Mouse (Mus musculus) bone marrow macrophage, adult 2 months (primary cell): ENCODE results near the gene Wdr82. TPM values are rescaled to one million over a fixed set of nuclear protein-coding genes. Genes with fewer than 3 reads are reported as not detected.

ENCODE experiments used
- H3K27ac ChIP-seq: 2 replicates; pipeline ENCODE4 v1.5.1; 2012; ENCODE audit warnings: low read depth, low read length; ENCODE audit not compliant: insufficient read depth
- H3K4me1 ChIP-seq: 2 replicates; pipeline ENCODE4 v1.6.1; 2012; ENCODE audit warnings: low read length; ENCODE audit not compliant: control insufficient read depth, insufficient read depth
- H3K4me3 ChIP-seq: 2 replicates; pipeline ENCODE4 v1.5.1; 2012; ENCODE audit warnings: mild to moderate bottlenecking, low read length, moderate library complexity; ENCODE audit not compliant: insufficient read depth
- CTCF ChIP-seq: IDR thresholded peaks from 2 replicates; pipeline ENCODE4 v1.5.1; 2012; ENCODE audit warnings: low read depth, mild to moderate bottlenecking, low read length, moderate library complexity
- POLR2A ChIP-seq: IDR thresholded peaks from 2 replicates; pipeline ENCODE4 v1.6.1; 2012; ENCODE audit warnings: mild to moderate bottlenecking, low read depth, low read length, borderline replicate concordance
- polyA plus RNA-seq: library from polyadenylated mRNA; stranded (reverse); fragments of >200 nt; gene quantifications from 2 replicates; pipeline ENCODE4 v1.2.4, GENCODE M21; 2012; ENCODE audit not compliant: missing spikeins, insufficient read depth, insufficient read length

Gene Wdr82
- polyA plus RNA-seq, 1 experiment, result 37.0 TPM

- Histone ChIP-seq H3K27ac (no peak overlapping the region), H3K4me1 (peaks cover 26% of the 10 kb centered on the region), H3K4me3 (no peak overlapping the region)
- TF ChIP-seq CTCF, result no peak
- no peak for TF ChIP-seq POLR2A
Measured at GRCm38 (mm10) chr9:106232956-106233355, 62.2 kb downstream of the Wdr82 start.

DNA sequence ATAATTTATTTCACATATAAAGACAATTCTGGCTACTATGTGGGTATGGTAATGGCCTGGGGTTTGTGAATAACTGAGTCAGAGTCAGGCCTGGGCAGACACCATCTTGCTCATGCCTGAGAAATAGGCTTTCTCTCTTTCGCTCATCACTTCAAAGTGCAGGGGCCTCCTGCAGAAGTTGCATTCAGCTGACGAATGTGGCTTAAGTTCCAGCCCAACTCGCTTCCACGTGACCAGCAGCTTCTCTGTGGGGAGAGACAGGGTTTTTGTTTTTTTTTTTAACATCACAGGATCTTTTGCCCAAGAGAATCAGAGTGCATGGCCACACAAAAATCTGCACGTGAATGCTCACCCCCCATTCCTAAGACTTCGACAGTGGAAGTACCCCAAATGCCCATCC, 63.2 kb downstream of the Wdr82 start:
- peaks cover 18% of the 10 kb centered on the region for H3K4me1 ChIP-seq
- no peak overlapping the region for H3K27ac ChIP-seq
- no peak overlapping the region for H3K4me3 ChIP-seq
- TF ChIP-seq POLR2A (no peak), CTCF (no peak)

DNA sequence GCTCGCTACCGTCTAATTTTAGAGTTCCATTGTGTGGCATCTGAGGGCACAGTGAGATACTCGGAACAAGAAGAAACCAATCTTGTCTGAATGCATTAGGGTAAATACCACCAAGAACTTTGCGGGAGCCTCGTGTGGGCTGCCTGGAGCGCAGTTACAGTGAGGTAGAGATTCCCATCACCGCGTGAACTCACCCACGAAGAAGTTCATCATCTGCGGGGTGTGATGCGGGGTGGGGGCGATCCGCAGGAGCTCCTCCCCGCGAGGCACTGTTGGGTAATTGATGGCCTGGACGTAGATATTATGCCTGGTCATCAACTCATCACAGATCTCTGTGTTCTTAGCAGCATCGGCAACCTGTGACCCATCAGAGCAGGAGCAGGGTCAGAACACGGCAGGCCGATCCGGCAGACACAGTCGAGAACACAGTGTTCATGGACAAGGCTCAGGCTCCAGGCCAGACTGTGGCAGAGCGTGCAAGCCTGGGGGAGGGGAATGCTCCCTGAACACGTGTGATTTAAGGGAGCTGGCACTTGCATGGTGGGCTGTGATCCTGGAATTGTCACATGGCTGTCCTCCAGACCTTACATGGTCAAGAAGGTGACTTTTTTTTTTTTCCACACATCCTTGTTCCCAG, 64.6 kb downstream of the Wdr82 start:
- TF ChIP-seq POLR2A (no peak), CTCF (no peak)
- Histone ChIP-seq H3K27ac (no peak overlapping the region), H3K4me1 (peaks cover 11% of the 10 kb centered on the region)

DNA sequence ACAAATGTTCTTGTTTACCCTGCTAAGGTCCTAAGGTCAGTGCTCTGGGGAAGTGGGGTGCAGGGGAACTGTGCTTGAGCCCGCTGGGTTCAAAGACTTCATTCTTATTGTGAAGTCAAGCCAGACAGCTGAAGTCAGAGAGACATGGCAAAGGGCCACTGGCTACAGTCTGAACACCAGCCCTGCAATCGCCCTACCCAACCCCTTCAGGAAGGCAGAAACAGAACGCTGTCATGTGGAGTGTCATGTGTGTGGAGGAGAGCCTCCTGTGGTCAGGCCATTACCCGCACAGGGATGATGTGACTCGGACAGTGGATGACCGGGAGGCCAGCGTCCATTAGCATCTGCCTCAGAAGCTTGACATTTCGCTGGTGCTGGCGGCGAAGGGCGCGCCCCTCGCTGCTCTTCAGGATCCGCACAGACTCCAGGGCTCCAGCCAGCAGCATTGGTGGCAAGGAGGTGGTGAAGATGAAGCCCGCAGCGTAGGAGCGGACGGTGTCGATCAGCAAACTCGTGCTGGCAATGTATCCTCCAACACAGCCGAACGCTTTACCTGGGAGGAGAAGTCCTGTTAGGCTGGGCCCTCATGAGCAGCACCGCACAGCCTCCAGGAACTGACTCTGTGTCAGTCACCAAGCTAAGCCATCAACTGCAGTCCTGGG, 65.6 kb downstream of the Wdr82 start:
- H3K27ac ChIP-seq, result no peak overlapping the region
- peaks cover 2% of the 10 kb centered on the region; the same call in 1 of the 2 replicates for H3K4me1 ChIP-seq
- TF ChIP-seq POLR2A (no peak), CTCF (no peak)
- no peak overlapping the region for H3K4me3 ChIP-seq

More for the DNA sequence above, 64.6 kb downstream of the Wdr82 start:
- H3K4me3 ChIP-seq, result no peak overlapping the region

DNA sequence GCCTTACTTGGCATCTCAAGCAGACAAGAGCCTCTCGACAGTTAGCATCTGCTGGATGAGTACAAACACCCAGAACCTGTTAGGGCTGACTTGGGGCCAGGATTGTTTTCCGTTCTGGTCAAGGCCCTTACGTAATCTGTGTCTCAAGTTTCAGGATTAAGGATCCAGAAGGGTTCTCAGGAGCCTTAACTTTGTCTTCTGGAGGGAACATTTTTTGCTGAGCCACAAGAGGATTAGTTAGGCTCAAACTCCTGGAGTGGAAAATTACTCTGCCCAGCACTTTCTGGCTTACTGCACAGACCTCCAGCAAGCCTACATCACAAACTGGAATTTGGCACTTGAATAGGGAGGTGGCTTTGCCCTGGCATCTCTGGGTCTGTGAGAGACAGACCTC, 66.1 kb downstream of the Wdr82 start:
- Histone ChIP-seq H3K4me1 (peaks cover under 1% of the 10 kb centered on the region; the same call in 1 of the 2 replicates), H3K4me3 (no peak overlapping the region), H3K27ac (no peak overlapping the region)
- TF ChIP-seq POLR2A (no peak), CTCF (no peak)

- H3K4me3 ChIP-seq, result no peak overlapping the region
- no peak overlapping the region for H3K27ac ChIP-seq
- TF ChIP-seq POLR2A, result no peak
- no peak for TF ChIP-seq CTCF
Measured at GRCm38 (mm10) chr9:106237401-106237800, 66.7 kb downstream of the Wdr82 start.

GRCm38 (mm10) chr9:106237878-106238277, 67.2 kb downstream of the Wdr82 start:
- Histone ChIP-seq H3K27ac (no peak overlapping the region), H3K4me3 (no peak overlapping the region), H3K4me1 (peaks cover 10% of the 10 kb centered on the region)
- TF ChIP-seq CTCF (no peak), POLR2A (no peak)

More at GRCm38 (mm10) chr9:106237401-106237800, 66.7 kb downstream of the Wdr82 start:
- H3K4me1 ChIP-seq, result peaks cover 6% of the 10 kb centered on the region

Other genes with a start within 250 kb of the Wdr82 start
- not detected in 2 replicates for gene Col6a5, start 210.3 kb upstream of the Wdr82 start, polyA plus RNA-seq
- gene Col6a4, start 74.1 kb upstream of the Wdr82 start, polyA plus RNA-seq, result not detected in 2 replicates
- gene Glyctk, start 12.8 kb upstream of the Wdr82 start, polyA plus RNA-seq, result 0.58 and 0.77 TPM in 2 replicates
- 41.5 and 42.6 TPM in 2 replicates for gene Ppm1m, start 28.8 kb downstream of the Wdr82 start, polyA plus RNA-seq
- gene Twf2, start 32.2 kb downstream of the Wdr82 start, polyA plus RNA-seq, result 99.0 and 113 TPM in 2 replicates
- 41.6 and 61.6 TPM in 2 replicates for gene Tlr9, start 51.7 kb downstream of the Wdr82 start, polyA plus RNA-seq
- 67.2 and 70.5 TPM in 2 replicates for gene Alas1, start 77.7 kb downstream of the Wdr82 start, polyA plus RNA-seq
- gene Poc1a, start 110.1 kb downstream of the Wdr82 start, polyA plus RNA-seq, result 8.3 and 13.7 TPM in 2 replicates
- gene Dusp7, start 197.7 kb downstream of the Wdr82 start, polyA plus RNA-seq, result 122 and 129 TPM in 2 replicates